Mouse (Mus musculus): Measurements from ENCODE around the gene Npsr1.
A peak's percentile ranks its signal among the peaks of the same experiment; 100 is the strongest.

The Npsr1 gene

GRCm38 (mm10) chr9:24247557-24247956, 149.8 kb downstream of the Npsr1 start:
- no peak for DNase-seq (ENCODE audit: low read depth)

- no peak for DNase-seq (ENCODE audit: low read depth)
Observed at GRCm38 (mm10) chr9:24254236-24254635, 156.4 kb downstream of the Npsr1 start.

- peak; percentile 20 for DNase-seq (ENCODE audit: low read depth)
Observed at GRCm38 (mm10) chr9:24280498-24281287, 182.9 kb downstream of the Npsr1 start.

GRCm38 (mm10) chr9:24282617-24283016, 184.8 kb downstream of the Npsr1 start:
- no peak for DNase-seq (ENCODE audit: low read depth)

- no peak for DNase-seq (ENCODE audit: low read depth)
Observed at GRCm38 (mm10) chr9:24283071-24283470, 185.3 kb downstream of the Npsr1 start.

GRCm38 (mm10) chr9:24283536-24283935, 185.7 kb downstream of the Npsr1 start:
- no peak for DNase-seq (ENCODE audit: low read depth)

GRCm38 (mm10) chr9:24284239-24285084, 186.7 kb downstream of the Npsr1 start:
- DNase-seq (ENCODE audit: low read depth) = no peak

- no peak for DNase-seq (ENCODE audit: low read depth)
Observed at GRCm38 (mm10) chr9:24285419-24285818, 187.6 kb downstream of the Npsr1 start.

GRCm38 (mm10) chr9:24291385-24291784, 193.6 kb downstream of the Npsr1 start:
- peak; percentile 24 for DNase-seq (ENCODE audit: low read depth)

GRCm38 (mm10) chr9:24293252-24293959, 195.6 kb downstream of the Npsr1 start:
- DNase-seq (ENCODE audit: low read depth) = no peak

GRCm38 (mm10) chr9:24302906-24303305, 205.1 kb downstream of the Npsr1 start:
- DNase-seq (ENCODE audit: low read depth) = no peak

GRCm38 (mm10) chr9:24306990-24307389, 209.2 kb downstream of the Npsr1 start:
- DNase-seq (ENCODE audit: low read depth) = no peak

GRCm38 (mm10) chr9:24307400-24307799, 209.6 kb downstream of the Npsr1 start:
- no peak for DNase-seq (ENCODE audit: low read depth)

- peak; percentile 63 for DNase-seq (ENCODE audit: low read depth)
Observed at GRCm38 (mm10) chr9:24315835-24316234, 218.0 kb downstream of the Npsr1 start.

GRCm38 (mm10) chr9:24331661-24332060, 233.9 kb downstream of the Npsr1 start:
- peak; percentile 6 for DNase-seq (ENCODE audit: low read depth)

- peak; percentile 18 for DNase-seq (ENCODE audit: low read depth)
Observed at GRCm38 (mm10) chr9:24341321-24341720, 243.5 kb downstream of the Npsr1 start.

- DNase-seq (ENCODE audit: low read depth) = peak; percentile 44
Observed at GRCm38 (mm10) chr9:24347011-24347410, 249.2 kb downstream of the Npsr1 start.

- no peak for DNase-seq (ENCODE audit: low read depth)
Observed at GRCm38 (mm10) chr9:24349510-24349909, 251.7 kb downstream of the Npsr1 start.

GRCm38 (mm10) chr9:24351402-24351801, 253.6 kb downstream of the Npsr1 start:
- DNase-seq (ENCODE audit: low read depth) = no peak
